ENCODE assay signal across 7 mouse cellular contexts in genomic region chr14:119099570-119099891, GRCm38 (mm10). TPM values are rescaled to one million over a fixed set of nuclear protein-coding genes. Genes with fewer than 3 reads are reported as not detected.
DNase-seq lines count a peak whose midpoint lies in the region; ATAC-seq and TF ChIP-seq lines count a peak whose summit lies in the region.

No protein-coding gene starts in this region.

- H3K27me3 ChIP-seq in lung, embryonic 14.5 days (ENCODE audit: insufficient read depth, low read length) = no peaks in the 10 kb centered on the region
- H3K27me3 ChIP-seq in forebrain, embryonic 10.5 days (ENCODE audit: poor library complexity, severe bottlenecking) = no peaks in the 10 kb centered on the region
- no peaks in the 10 kb centered on the region for H3K27me3 ChIP-seq in limb, embryonic 11.5 days (ENCODE audit: control insufficient read depth, insufficient read depth, low read length)

- H3K4me1 ChIP-seq in lung, embryonic 14.5 days (ENCODE audit: insufficient read depth) = peaks cover 5% of the 10 kb centered on the region; the same call in 1 of the 2 replicates
- H3K4me1 ChIP-seq in forebrain, embryonic 10.5 days = peaks cover 25% of the 10 kb centered on the region
- H3K4me1 ChIP-seq in limb, embryonic 11.5 days (ENCODE audit: control insufficient read depth, insufficient read depth, low read length) = 0 out of 2 replicates have a peak, but pooled peaks cover 11% of the 10 kb centered on the region

- H3K9ac ChIP-seq in lung, embryonic 14.5 days = peak overlapping the region; percentile 75
- H3K9ac ChIP-seq in limb, embryonic 11.5 days (ENCODE audit: low read length) = peak overlapping the region; percentile 85

- no peak for DNase-seq in lung, embryonic 14.5 days
- no peak for DNase-seq in lung, adult 18-20 months
- DNase-seq in forebrain, embryonic 10.5 days (ENCODE audit: extremely low spot score, low spot score) = no peak
- DNase-seq in limb, embryonic 11.5 days (ENCODE audit: low spot score) = no peak
- DNase-seq in skeletal muscle tissue, adult 2 months (ENCODE audit: low read depth, low spot score) = peak; percentile 2
- DNase-seq in spleen, postnatal 36 days (ENCODE audit: low spot score in 2 of 2) = no peak
- DNase-seq in cerebellum, postnatal 25 days = no peak

- peak overlapping the region; percentile 81 for H3K4me3 ChIP-seq in lung, embryonic 14.5 days (ENCODE audit: low read depth, low read length)
- peak overlapping the region; percentile 84 for H3K4me3 ChIP-seq in forebrain, embryonic 10.5 days
- H3K4me3 ChIP-seq in limb, embryonic 11.5 days (ENCODE audit: low read depth, low read length) = peak overlapping the region; percentile 87

- 0 out of 2 replicates have a peak, but pooled peaks cover 4% of the 10 kb centered on the region for H3K36me3 ChIP-seq in lung, embryonic 14.5 days (ENCODE audit: insufficient read depth)
- peaks cover 6% of the 10 kb centered on the region for H3K36me3 ChIP-seq in forebrain, embryonic 10.5 days (replicated peaks)
- no peaks in the 10 kb centered on the region for H3K36me3 ChIP-seq in limb, embryonic 11.5 days (ENCODE audit: control insufficient read depth, insufficient read depth, low read length)

- ATAC-seq in lung, embryonic 14.5 days (ENCODE audit: insufficient read depth) = peak; percentile 79
- ATAC-seq in limb, embryonic 11.5 days (ENCODE audit: insufficient number of reproducible peaks, low FRiP score, low TSS enrichment, low read depth) = peak; percentile 84

- TF ChIP-seq CTCF in lung, embryonic 14.5 days (IDR thresholded peaks at IDR 0.05; ENCODE audit: low read depth) = no peak

- H3K9me3 ChIP-seq in lung, embryonic 14.5 days (ENCODE audit: low read depth, low read length) = no peaks in the 10 kb centered on the region
- H3K9me3 ChIP-seq in forebrain, embryonic 10.5 days = no peaks in the 10 kb centered on the region
- H3K9me3 ChIP-seq in limb, embryonic 11.5 days (ENCODE audit: control insufficient read depth, low read length) = no peaks in the 10 kb centered on the region

- H3K27ac ChIP-seq in lung, embryonic 14.5 days (ENCODE audit: low read depth) = peak overlapping the region; percentile 83
- H3K27ac ChIP-seq in forebrain, embryonic 10.5 days = peak overlapping the region; percentile 96
- H3K27ac ChIP-seq in limb, embryonic 11.5 days (replicated peaks; ENCODE audit: low read depth, low read length) = peak overlapping the region; percentile 79

- WGBS in lung, embryonic 14.5 days = 1% methylated on average over 13 of the region's 13 CpGs
- 0% methylated on average over 13 of the region's 13 CpGs for WGBS in forebrain, embryonic 10.5 days
- WGBS in limb, embryonic 11.5 days = 0% methylated on average over 13 of the region's 13 CpGs

- H3K4me2 ChIP-seq in lung, embryonic 14.5 days = peak overlapping the region; percentile 82
- peak overlapping the region; percentile 63 for H3K4me2 ChIP-seq in limb, embryonic 11.5 days (ENCODE audit: low read depth, severe bottlenecking)

RNA-seq across cellular contexts. Expression of gene Uggt2, which starts 0.3 kb away (rescaled TPM):
- 25.5 and 26.7 TPM in 2 replicates for polyA plus RNA-seq in lung, embryonic 14.5 days (2014; fragmentation: Nextera tagmentation; extraction: Ambion mirVana)
- polyA plus RNA-seq in forebrain, embryonic 10.5 days (2016; fragmentation: Nextera tagmentation; extraction: Ambion mirVana) = 15.8 and 16.1 TPM in 2 replicates
- polyA plus RNA-seq in limb, embryonic 11.5 days (2014; fragmentation: Nextera tagmentation; extraction: Ambion mirVana) = 18.2 and 20.9 TPM in 2 replicates

RNA-seq across cellular contexts. Expression of gene Hs6st3, which starts 38.6 kb away (rescaled TPM):
- polyA plus RNA-seq in lung, embryonic 14.5 days (2014; fragmentation: Nextera tagmentation; extraction: Ambion mirVana) = 1.1 and 1.4 TPM in 2 replicates
- polyA plus RNA-seq in forebrain, embryonic 10.5 days (2016; fragmentation: Nextera tagmentation; extraction: Ambion mirVana) = not detected in 2 replicates
- polyA plus RNA-seq in limb, embryonic 11.5 days (2014; fragmentation: Nextera tagmentation; extraction: Ambion mirVana) = 0.17 TPM in 1 of 2 replicates, not detected in the other
